Comparison of ENCODE assay signal across 12 mouse cellular contexts in genomic region chr5:25005532-25006129, GRCm38 (mm10).
DNase-seq lines count a peak whose midpoint lies in the region; ATAC-seq lines count a peak whose summit lies in the region.
"Had no signal": no experiment of that assay in that cellular context is flagged by ENCODE, and none has a peak within 500 bp of the region (broad histone marks: within the 10 kb centered on the region; RNA-seq: fewer than 3 reads in every experiment).

No protein-coding gene starts in this region.

- no peaks in the 10 kb centered on the region for H3K27me3 ChIP-seq in liver, embryonic 16.5 days (ENCODE audit: control insufficient read depth, insufficient read depth, low read depth, low read length)
- peaks cover 25% of the 10 kb centered on the region; the same call in 1 of the 2 replicates for H3K27me3 ChIP-seq in liver, embryonic 12.5 days (replicated peaks)
- no peaks in the 10 kb centered on the region for H3K27me3 ChIP-seq in forebrain, embryonic 15.5 days

- H3K9me3 ChIP-seq in liver, embryonic 16.5 days (replicated peaks; ENCODE audit: control insufficient read depth, low read length), result no peaks in the 10 kb centered on the region
- H3K9me3 ChIP-seq in liver, embryonic 12.5 days (replicated peaks), result no peaks in the 10 kb centered on the region
- H3K9me3 ChIP-seq in forebrain, embryonic 15.5 days, result no peaks in the 10 kb centered on the region
- H3K9me3 ChIP-seq: forebrain, embryonic 12.5 days; limb, embryonic 10.5 days had no signal

- H3K4me1 ChIP-seq in liver, embryonic 16.5 days (ENCODE audit: control insufficient read depth, low read depth, low read length), result peaks cover 14% of the 10 kb centered on the region
- H3K4me1 ChIP-seq in liver, embryonic 12.5 days, result peaks cover 23% of the 10 kb centered on the region
- H3K4me1 ChIP-seq in forebrain, embryonic 15.5 days, result peaks cover 20% of the 10 kb centered on the region

- WGBS in liver, embryonic 16.5 days (ENCODE audit: insufficient replicate concordance), result 11% methylated on average over 6 of the region's 6 CpGs
- WGBS in liver, embryonic 12.5 days (ENCODE audit: insufficient replicate concordance), result 15% methylated on average over 6 of the region's 6 CpGs
- WGBS in forebrain, embryonic 15.5 days, result 43% methylated on average over 6 of the region's 6 CpGs

- H3K9ac ChIP-seq in liver, embryonic 16.5 days (ENCODE audit: low read depth, low read length), result no peak overlapping the region
- no peak overlapping the region for H3K9ac ChIP-seq in liver, embryonic 12.5 days
- no peak overlapping the region for H3K9ac ChIP-seq in forebrain, embryonic 15.5 days (replicated peaks)
- H3K9ac ChIP-seq: forebrain, embryonic 12.5 days had no signal

- H3K27ac ChIP-seq in liver, embryonic 16.5 days (ENCODE audit: low read length), result no peak overlapping the region
- H3K27ac ChIP-seq in liver, embryonic 12.5 days, result no peak overlapping the region
- H3K27ac ChIP-seq in forebrain, embryonic 15.5 days (replicated peaks), result no peak overlapping the region
- H3K27ac ChIP-seq: forebrain, embryonic 12.5 days; limb, embryonic 10.5 days had no signal

- no peak overlapping the region for H3K4me3 ChIP-seq in liver, embryonic 16.5 days (ENCODE audit: low read depth, low read length)
- no peak overlapping the region for H3K4me3 ChIP-seq in liver, embryonic 12.5 days
- no peak overlapping the region for H3K4me3 ChIP-seq in forebrain, embryonic 15.5 days
- H3K4me3 ChIP-seq: forebrain, embryonic 12.5 days; limb, embryonic 10.5 days had no signal

- peak; percentile 23 for ATAC-seq in liver, embryonic 16.5 days (ENCODE audit: low read depth)
- no peak for ATAC-seq in liver, embryonic 12.5 days
- peak; percentile 50 for ATAC-seq in common myeloid progenitor, adult 5-6 weeks (replicated peaks; ENCODE audit: low read depth, poor library complexity, severe bottlenecking)
- 0 out of 2 replicates have a peak, but pooled peaks have one; percentile 19 for ATAC-seq in megakaryocyte progenitor cell, adult 5-6 weeks (replicated peaks; ENCODE audit: poor library complexity)
- ATAC-seq in erythroblast, adult 5-6 weeks (replicated peaks; ENCODE audit: low FRiP score, poor library complexity, severe bottlenecking), result no peak
- no peak for ATAC-seq in forebrain, embryonic 15.5 days (replicated peaks)

- no peak overlapping the region for H3K4me2 ChIP-seq in liver, embryonic 16.5 days (ENCODE audit: low read depth, low read length)
- no peak overlapping the region for H3K4me2 ChIP-seq in liver, embryonic 12.5 days
- no peak overlapping the region for H3K4me2 ChIP-seq in forebrain, embryonic 15.5 days (replicated peaks)
- H3K4me2 ChIP-seq: forebrain, embryonic 12.5 days; midbrain, embryonic 11.5 days had no signal

- no peaks in the 10 kb centered on the region for H3K36me3 ChIP-seq in liver, embryonic 16.5 days (ENCODE audit: control insufficient read depth, insufficient read depth)
- H3K36me3 ChIP-seq in liver, embryonic 12.5 days, result no peaks in the 10 kb centered on the region
- no peaks in the 10 kb centered on the region for H3K36me3 ChIP-seq in forebrain, embryonic 15.5 days
- H3K36me3 ChIP-seq: forebrain, embryonic 12.5 days; limb, embryonic 10.5 days had no signal

- DNase-seq in heart, postnatal 4 days, result peak; percentile 47
- DNase-seq: gastrocnemius, postnatal 25 days; right cerebral cortex, postnatal 14 days had no signal

Comparison
In these comparisons a context has a peak if more than half of its experiments do, and no peak if none do; other contexts are left out.
1. ATAC-seq: peak in liver, embryonic 16.5 days (single experiment), common myeloid progenitor, adult 5-6 weeks (single experiment) and megakaryocyte progenitor cell, adult 5-6 weeks (single experiment); none in liver, embryonic 12.5 days (single experiment), erythroblast, adult 5-6 weeks (single experiment) and forebrain, embryonic 15.5 days (single experiment).